Mouse (Mus musculus): ENCODE data around the gene Gosr2.

DNA sequence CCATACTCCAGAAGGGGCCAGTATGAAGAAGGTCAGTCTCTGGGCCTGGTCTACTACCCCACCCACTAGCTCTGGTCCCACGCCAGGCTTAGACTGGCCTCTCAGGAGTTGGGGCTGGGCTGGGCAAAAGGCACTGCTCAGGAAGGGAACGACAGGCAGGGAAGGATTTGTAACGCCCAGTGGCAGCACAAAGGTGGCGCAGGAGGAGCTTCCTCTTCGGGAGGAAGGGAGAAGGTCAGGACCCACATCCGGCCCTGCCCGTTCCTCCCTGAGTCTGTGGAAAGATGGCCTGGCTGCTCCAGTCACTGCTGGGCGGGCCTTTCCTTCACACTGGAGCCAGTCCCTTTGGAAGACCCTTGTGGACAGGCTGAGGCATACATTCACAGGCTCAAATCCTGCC lies 9.3 kb upstream of the Gosr2 start:
- no peak for TF ChIP-seq POLR2A (IDR thresholded peaks at IDR 0.05; ENCODE audit: insufficient read length, low read depth)
- TF ChIP-seq POLR2AphosphoS2 (IDR thresholded peaks at IDR 0.05; ENCODE audit: insufficient read length, low read depth): no peak
- no peak for TF ChIP-seq MAX (IDR thresholded peaks at IDR 0.05; ENCODE audit: low read depth)
- TF ChIP-seq REST (IDR thresholded peaks at IDR 0.05; ENCODE audit: insufficient read depth, insufficient read length): no peak
- TF ChIP-seq E2F4 (IDR thresholded peaks at IDR 0.05; ENCODE audit: insufficient read depth): no peak
- no peak for TF ChIP-seq CEBPB (IDR thresholded peaks at IDR 0.05; ENCODE audit: insufficient read depth, poor library complexity, severe bottlenecking)
- no peak for TF ChIP-seq TCF12 (IDR thresholded peaks at IDR 0.05; ENCODE audit: insufficient read depth, poor library complexity, severe bottlenecking)
- TF ChIP-seq MYOD1 (IDR thresholded peaks at IDR 0.05; ENCODE audit: control insufficient read depth in 1 of 3, insufficient read length in 2 of 3, low read depth in 2 of 3): no peak
- no peak for TF ChIP-seq USF1 (IDR thresholded peaks at IDR 0.05; ENCODE audit: low read depth)

Data from myocyte (in vitro differentiated cells).